Mouse (Mus musculus): Measurements from ENCODE around the gene 2010111I01Rik. TPM values are rescaled to one million over a fixed set of nuclear protein-coding genes. Genes with fewer than 3 reads are reported as not detected.
A peak's percentile ranks its signal among the peaks of the same experiment; 100 is the strongest.

The 2010111I01Rik gene
- polyA plus RNA-seq, 1 experiment: 22.5 TPM

GRCm38 (mm10) chr13:63248318-63248717, 283.6 kb downstream of the 2010111I01Rik start:
- no peak for DNase-seq (ENCODE audit: low read depth in 1 of 2, low spot score in 2 of 2)
- 86% methylated on average over 10 of the region's 10 CpGs for WGBS
- TF ChIP-seq POLR2A (IDR thresholded peaks at IDR 0.05; ENCODE audit: low read depth, low read length): no peak
- no peak for TF ChIP-seq CTCF (IDR thresholded peaks at IDR 0.05; ENCODE audit: extremely low read depth, insufficient read depth, insufficient read length, insufficient replicate concordance)
- Histone ChIP-seq H3K27ac (ENCODE audit: insufficient read depth, low read length) (no peak overlapping the region), H3K27me3 (ENCODE audit: control insufficient read depth, insufficient read depth, low read length) (no peaks in the 10 kb centered on the region), H3K4me1 (ENCODE audit: control insufficient read depth, insufficient read depth, insufficient read length) (peaks cover 12% of the 10 kb centered on the region; the same call in 1 of the 2 replicates), H3K36me3 (ENCODE audit: control insufficient read depth, insufficient read depth, low read length) (0 out of 2 replicates have a peak, but pooled peaks cover 1% of the 10 kb centered on the region), H3K4me3 (ENCODE audit: extremely low read depth, insufficient read depth, insufficient read length) (no peak overlapping the region)

GRCm38 (mm10) chr13:63249171-63249570, 284.5 kb downstream of the 2010111I01Rik start:
- no peaks in the 10 kb centered on the region for H3K36me3 ChIP-seq (ENCODE audit: control insufficient read depth, insufficient read depth, low read length)
- 37% methylated on average over 7 of the region's 7 CpGs for WGBS
- DNase-seq (ENCODE audit: low read depth in 1 of 2, low spot score in 2 of 2): no peak

GRCm38 (mm10) chr13:63249741-63250431, 285.2 kb downstream of the 2010111I01Rik start:
- TF ChIP-seq CTCF (IDR thresholded peaks at IDR 0.05; ENCODE audit: extremely low read depth, insufficient read depth, insufficient read length, insufficient replicate concordance): no peak
- no peak for TF ChIP-seq POLR2A (IDR thresholded peaks at IDR 0.05; ENCODE audit: low read depth, low read length)
- Histone ChIP-seq H3K27ac (ENCODE audit: insufficient read depth, low read length) (peak overlapping the region; percentile 61; the same call in 1 of the 2 replicates), H3K4me1 (ENCODE audit: control insufficient read depth, insufficient read depth, insufficient read length) (peaks cover 14% of the 10 kb centered on the region; the same call in 1 of the 2 replicates), H3K36me3 (ENCODE audit: control insufficient read depth, insufficient read depth, low read length) (no peaks in the 10 kb centered on the region), H3K4me3 (ENCODE audit: extremely low read depth, insufficient read depth, insufficient read length) (0 out of 2 replicates have a peak overlapping the region, but pooled peaks have one; percentile 5), H3K27me3 (ENCODE audit: control insufficient read depth, insufficient read depth, low read length) (no peaks in the 10 kb centered on the region)
- WGBS: 16% methylated on average over 8 of the region's 8 CpGs
- DNase-seq (ENCODE audit: low read depth in 1 of 2, low spot score in 2 of 2): no peak

More at GRCm38 (mm10) chr13:63249171-63249570, 284.5 kb downstream of the 2010111I01Rik start:
- no peak for TF ChIP-seq POLR2A (IDR thresholded peaks at IDR 0.05; ENCODE audit: low read depth, low read length)
- no peak for TF ChIP-seq CTCF (IDR thresholded peaks at IDR 0.05; ENCODE audit: extremely low read depth, insufficient read depth, insufficient read length, insufficient replicate concordance)
- Histone ChIP-seq H3K27ac (ENCODE audit: insufficient read depth, low read length) (peak overlapping the region; percentile 61), H3K4me3 (ENCODE audit: extremely low read depth, insufficient read depth, insufficient read length) (no peak overlapping the region), H3K27me3 (ENCODE audit: control insufficient read depth, insufficient read depth, low read length) (no peaks in the 10 kb centered on the region), H3K4me1 (ENCODE audit: control insufficient read depth, insufficient read depth, insufficient read length) (peaks cover 14% of the 10 kb centered on the region; the same call in 1 of the 2 replicates)

- no peak overlapping the region for H3K27ac ChIP-seq (ENCODE audit: insufficient read depth, low read length)
- H3K4me1 ChIP-seq (ENCODE audit: control insufficient read depth, insufficient read depth, insufficient read length): peaks cover 14% of the 10 kb centered on the region; the same call in 1 of the 2 replicates
- no peak for DNase-seq (ENCODE audit: low read depth in 1 of 2, low spot score in 2 of 2)
- 90% methylated on average over 8 of the region's 8 CpGs for WGBS
- no peaks in the 10 kb centered on the region for H3K27me3 ChIP-seq (ENCODE audit: control insufficient read depth, insufficient read depth, low read length)
- no peak for TF ChIP-seq POLR2A (IDR thresholded peaks at IDR 0.05; ENCODE audit: low read depth, low read length)
- no peak for TF ChIP-seq CTCF (IDR thresholded peaks at IDR 0.05; ENCODE audit: extremely low read depth, insufficient read depth, insufficient read length, insufficient replicate concordance)
- no peak overlapping the region for H3K4me3 ChIP-seq (ENCODE audit: extremely low read depth, insufficient read depth, insufficient read length)
- no peaks in the 10 kb centered on the region for H3K36me3 ChIP-seq (ENCODE audit: control insufficient read depth, insufficient read depth, low read length)
Observed at GRCm38 (mm10) chr13:63250441-63250980, 285.8 kb downstream of the 2010111I01Rik start.

GRCm38 (mm10) chr13:63251118-63251889, 286.6 kb downstream of the 2010111I01Rik start:
- no peak for DNase-seq (ENCODE audit: low read depth in 1 of 2, low spot score in 2 of 2)
- H3K4me3 ChIP-seq (ENCODE audit: extremely low read depth, insufficient read depth, insufficient read length): no peak overlapping the region
- H3K27me3 ChIP-seq (ENCODE audit: control insufficient read depth, insufficient read depth, low read length): no peaks in the 10 kb centered on the region
- no peak overlapping the region for H3K27ac ChIP-seq (ENCODE audit: insufficient read depth, low read length)
- H3K36me3 ChIP-seq (ENCODE audit: control insufficient read depth, insufficient read depth, low read length): no peaks in the 10 kb centered on the region
- H3K4me1 ChIP-seq (ENCODE audit: control insufficient read depth, insufficient read depth, insufficient read length): peaks cover 13% of the 10 kb centered on the region; the same call in 1 of the 2 replicates
- no peak for TF ChIP-seq CTCF (IDR thresholded peaks at IDR 0.05; ENCODE audit: extremely low read depth, insufficient read depth, insufficient read length, insufficient replicate concordance)
- TF ChIP-seq POLR2A (IDR thresholded peaks at IDR 0.05; ENCODE audit: low read depth, low read length): no peak
- WGBS: 81% methylated on average over 12 of the region's 12 CpGs

GRCm38 (mm10) chr13:63252295-63253010, 287.8 kb downstream of the 2010111I01Rik start:
- H3K36me3 ChIP-seq (ENCODE audit: control insufficient read depth, insufficient read depth, low read length): no peaks in the 10 kb centered on the region
- no peak for TF ChIP-seq POLR2A (IDR thresholded peaks at IDR 0.05; ENCODE audit: low read depth, low read length)
- no peak for TF ChIP-seq CTCF (IDR thresholded peaks at IDR 0.05; ENCODE audit: extremely low read depth, insufficient read depth, insufficient read length, insufficient replicate concordance)
- no peak overlapping the region for H3K4me3 ChIP-seq (ENCODE audit: extremely low read depth, insufficient read depth, insufficient read length)
- H3K4me1 ChIP-seq (ENCODE audit: control insufficient read depth, insufficient read depth, insufficient read length): peaks cover 12% of the 10 kb centered on the region; the same call in 1 of the 2 replicates
- 93% methylated on average over 2 of the region's 2 CpGs for WGBS
- no peak overlapping the region for H3K27ac ChIP-seq (ENCODE audit: insufficient read depth, low read length)
- H3K27me3 ChIP-seq (ENCODE audit: control insufficient read depth, insufficient read depth, low read length): no peaks in the 10 kb centered on the region
- DNase-seq (ENCODE audit: low read depth in 1 of 2, low spot score in 2 of 2): no peak
